ENCODE assay signal across 19 mouse cellular contexts in the genomic region with DNA sequence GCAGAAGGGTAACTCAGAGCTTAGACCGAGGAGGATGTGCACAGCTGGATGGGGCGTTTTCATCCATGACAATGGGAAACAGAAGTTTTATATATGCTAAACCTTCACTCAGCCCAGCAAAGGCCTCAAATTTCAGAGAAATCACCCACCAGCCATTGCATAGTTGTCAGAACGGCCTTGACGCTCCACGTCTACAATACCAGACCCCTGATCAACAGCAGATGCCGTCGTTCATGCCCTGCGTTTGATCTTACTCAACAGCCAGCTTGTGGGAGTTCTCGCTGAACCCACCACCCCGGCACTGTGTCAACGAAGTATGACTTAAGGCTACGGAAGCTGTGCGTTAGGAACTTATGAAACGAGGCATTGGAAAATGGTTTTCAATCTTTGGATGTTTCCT. TPM values are rescaled to one million over a fixed set of nuclear protein-coding genes. Genes with fewer than 3 reads are reported as not detected.
DNase-seq lines count a peak whose midpoint lies in the region; ATAC-seq lines count a peak whose summit lies in the region.
"Had no signal": no experiment of that assay in that cellular context is flagged by ENCODE, and none has a peak within 500 bp of the region (broad histone marks: within the 10 kb centered on the region; RNA-seq: fewer than 3 reads in every experiment).

No protein-coding gene starts in this region.

- no peak overlapping the region for H3K4me2 ChIP-seq in embryonic facial prominence, embryonic 14.5 days (ENCODE audit: low read depth, low read length)
- no peak overlapping the region for H3K4me2 ChIP-seq in limb, embryonic 11.5 days (ENCODE audit: low read depth, severe bottlenecking)
- H3K4me2 ChIP-seq: hindbrain, embryonic 14.5 days; intestine, embryonic 15.5 days had no signal

- peak; percentile 46 for DNase-seq in R1 (ENCODE audit: low read depth, low spot score)
- peak; percentile 45 for DNase-seq in embryonic facial prominence, embryonic 10.5 days (ENCODE audit: low spot score)
- peak; percentile 69 for DNase-seq in embryonic facial prominence, embryonic 14.5 days (ENCODE audit: low spot score)
- peak; percentile 69 for DNase-seq in limb, embryonic 11.5 days (ENCODE audit: low spot score)
- no peak for DNase-seq in right cerebral cortex, adult 2 months (ENCODE audit: low spot score in 2 of 2)
- no peak for DNase-seq in thymus, postnatal 36 days
- DNase-seq in c-Kit-positive CD71-positive TER-119-positive erythroid progenitor cells, embryonic 14.5 days (ENCODE audit: low spot score), result no peak
- DNase-seq: adrenal gland, postnatal 10 days; cerebellum, adult 11-12 months; cerebellum, adult 9-10 months; cerebellum, postnatal 25 days; gastrocnemius, postnatal 36 days; heart, adult 18-20 months; heart, postnatal 10 days; kidney, adult 18-20 months had no signal

- no peak overlapping the region for H3K27ac ChIP-seq in embryonic facial prominence, embryonic 10.5 days (replicated peaks)
- no peak overlapping the region for H3K27ac ChIP-seq in embryonic facial prominence, embryonic 14.5 days (replicated peaks; ENCODE audit: low read depth, low read length)
- no peak overlapping the region for H3K27ac ChIP-seq in limb, embryonic 11.5 days (replicated peaks; ENCODE audit: low read depth, low read length)
- H3K27ac ChIP-seq: heart, embryonic 10.5 days; hindbrain, embryonic 14.5 days; intestine, embryonic 15.5 days had no signal

- no peaks in the 10 kb centered on the region for H3K9me3 ChIP-seq in embryonic facial prominence, embryonic 10.5 days
- H3K9me3 ChIP-seq in embryonic facial prominence, embryonic 14.5 days (ENCODE audit: control insufficient read depth, low read length), result no peaks in the 10 kb centered on the region
- no peaks in the 10 kb centered on the region for H3K9me3 ChIP-seq in limb, embryonic 11.5 days (ENCODE audit: control insufficient read depth, low read length)
- H3K9me3 ChIP-seq: heart, embryonic 10.5 days; intestine, embryonic 15.5 days had no signal

- peaks cover 24% of the 10 kb centered on the region for H3K36me3 ChIP-seq in embryonic facial prominence, embryonic 10.5 days (replicated peaks)
- no peaks in the 10 kb centered on the region for H3K36me3 ChIP-seq in embryonic facial prominence, embryonic 14.5 days (ENCODE audit: control insufficient read depth, insufficient read depth, low read length)
- H3K36me3 ChIP-seq in limb, embryonic 11.5 days (ENCODE audit: control insufficient read depth, insufficient read depth, low read length), result 0 out of 2 replicates have a peak, but pooled peaks cover 2% of the 10 kb centered on the region
- H3K36me3 ChIP-seq: intestine, embryonic 15.5 days had no signal

- WGBS in embryonic facial prominence, embryonic 10.5 days, result 78% methylated on average over 14 of the region's 14 CpGs
- 42% methylated on average over 14 of the region's 14 CpGs for WGBS in embryonic facial prominence, embryonic 14.5 days
- WGBS in limb, embryonic 11.5 days, result 26% methylated on average over 14 of the region's 14 CpGs

- no peak overlapping the region for H3K9ac ChIP-seq in embryonic facial prominence, embryonic 14.5 days (ENCODE audit: low read depth, low read length)
- H3K9ac ChIP-seq in limb, embryonic 11.5 days (ENCODE audit: low read length), result no peak overlapping the region
- H3K9ac ChIP-seq: hindbrain, embryonic 14.5 days; intestine, embryonic 15.5 days had no signal

- no peaks in the 10 kb centered on the region for H3K27me3 ChIP-seq in embryonic facial prominence, embryonic 10.5 days (replicated peaks; ENCODE audit: low read depth, poor library complexity, severe bottlenecking)
- no peaks in the 10 kb centered on the region for H3K27me3 ChIP-seq in embryonic facial prominence, embryonic 14.5 days (replicated peaks; ENCODE audit: control insufficient read depth, insufficient read depth, low read length)
- no peaks in the 10 kb centered on the region for H3K27me3 ChIP-seq in limb, embryonic 11.5 days (ENCODE audit: control insufficient read depth, insufficient read depth, low read length)
- H3K27me3 ChIP-seq: intestine, embryonic 15.5 days had no signal

- no peak overlapping the region for H3K4me3 ChIP-seq in embryonic facial prominence, embryonic 10.5 days
- H3K4me3 ChIP-seq in embryonic facial prominence, embryonic 14.5 days (ENCODE audit: low read depth, low read length), result no peak overlapping the region
- no peak overlapping the region for H3K4me3 ChIP-seq in limb, embryonic 11.5 days (ENCODE audit: low read depth, low read length)
- H3K4me3 ChIP-seq: heart, embryonic 10.5 days; intestine, embryonic 15.5 days had no signal

- ATAC-seq in embryonic facial prominence, embryonic 14.5 days (ENCODE audit: low read depth), result peak; percentile 18; the same call in 1 of the 2 replicates
- ATAC-seq in limb, embryonic 11.5 days (ENCODE audit: insufficient number of reproducible peaks, low FRiP score, low TSS enrichment, low read depth), result no peak
- ATAC-seq: forebrain, embryonic 14.5 days; intestine, embryonic 15.5 days had no signal

- 0 out of 2 replicates have a peak, but pooled peaks cover 5% of the 10 kb centered on the region for H3K4me1 ChIP-seq in embryonic facial prominence, embryonic 10.5 days
- no peaks in the 10 kb centered on the region for H3K4me1 ChIP-seq in embryonic facial prominence, embryonic 14.5 days (ENCODE audit: control insufficient read depth, insufficient read depth, low read length)
- H3K4me1 ChIP-seq in limb, embryonic 11.5 days (ENCODE audit: control insufficient read depth, insufficient read depth, low read length), result peaks cover 26% of the 10 kb centered on the region

RNA-seq across cellular contexts. Expression of a gene that starts 30.9 kb away (rescaled TPM):
- 10.5 and 12.2 TPM in 2 replicates for polyA plus RNA-seq in embryonic facial prominence, embryonic 10.5 days (2016; fragmentation: Nextera tagmentation; extraction: Ambion mirVana)
- 4.1 and 4.3 TPM in 2 replicates for polyA plus RNA-seq in embryonic facial prominence, embryonic 14.5 days (2014; fragmentation: Nextera tagmentation; extraction: Ambion mirVana)
- polyA plus RNA-seq in limb, embryonic 11.5 days (2014; fragmentation: Nextera tagmentation; extraction: Ambion mirVana), result 12.1 and 16.0 TPM in 2 replicates

Comparison
In these comparisons a context has a peak if more than half of its experiments do, and no peak if none do; other contexts are left out.
1. DNase-seq: peak in R1 (single experiment), embryonic facial prominence, embryonic 10.5 days (single experiment), embryonic facial prominence, embryonic 14.5 days (single experiment) and limb, embryonic 11.5 days (single experiment); none in right cerebral cortex, adult 2 months (0 of 2), thymus, postnatal 36 days (0 of 2) and c-Kit-positive CD71-positive TER-119-positive erythroid progenitor cells, embryonic 14.5 days (single experiment).